Mouse (Mus musculus) thymus, postnatal 36 days (tissue): ENCODE measurements around the gene Mrgpre.
A peak's percentile ranks its signal among the peaks of the same experiment; 100 is the strongest.

Experiments used
- DNase-seq, 2 experiments: peaks; one replicate each; pipeline ENCODE4 v3.0.0; 2022; ENCODE audit warnings: mixed read lengths in 2 of 2

The Mrgpre gene

GRCm38 (mm10) chr7:143783996-143784829, at the start of gene Mrgpre:
Gene Mrgpre, minus strand, starts transcription at chr7:143784500.
- DNase-seq = peak; percentile 70 to 77

GRCm38 (mm10) chr7:143833581-143834190, 49.4 kb upstream of the Mrgpre start:
- no peak for DNase-seq

GRCm38 (mm10) chr7:143832611-143833010, 48.3 kb upstream of the Mrgpre start:
- no peak for DNase-seq

GRCm38 (mm10) chr7:143832196-143832595, 47.9 kb upstream of the Mrgpre start:
- no peak for DNase-seq

GRCm38 (mm10) chr7:143830399-143830798, 46.1 kb upstream of the Mrgpre start:
- no peak for DNase-seq

GRCm38 (mm10) chr7:143829504-143830331, 45.4 kb upstream of the Mrgpre start:
- DNase-seq = peak; percentile 92 to 97

- no peak for DNase-seq
These were observed 42.7 kb upstream of the Mrgpre start for GRCm38 (mm10) chr7:143826985-143827384.

- DNase-seq = no peak
These were observed 38.9 kb upstream of the Mrgpre start for GRCm38 (mm10) chr7:143823266-143823605.

GRCm38 (mm10) chr7:143822375-143823265, 38.3 kb upstream of the Mrgpre start, which contains the start of the genes Nadsyn1 and Dhcr7:
Gene Nadsyn1, minus strand, starts transcription at chr7:143822849.
Gene Dhcr7, plus strand, starts transcription at chr7:143823145.
- peak; percentile 99 for DNase-seq

GRCm38 (mm10) chr7:143821241-143821640, 36.9 kb upstream of the Mrgpre start:
- no peak for DNase-seq

GRCm38 (mm10) chr7:143819201-143819600, 34.9 kb upstream of the Mrgpre start:
- no peak for DNase-seq

GRCm38 (mm10) chr7:143808909-143809308, 24.6 kb upstream of the Mrgpre start:
- DNase-seq = peak; percentile 60 to 61

GRCm38 (mm10) chr7:143805199-143805624, 20.9 kb upstream of the Mrgpre start:
- DNase-seq = no peak

- no peak for DNase-seq
These were observed 17.1 kb upstream of the Mrgpre start for GRCm38 (mm10) chr7:143801195-143802065.

GRCm38 (mm10) chr7:143800770-143801169, 16.5 kb upstream of the Mrgpre start:
- DNase-seq = no peak

- DNase-seq = no peak
These were observed 14.5 kb upstream of the Mrgpre start for GRCm38 (mm10) chr7:143798783-143799182.

GRCm38 (mm10) chr7:143793121-143793520, 8.8 kb upstream of the Mrgpre start:
- DNase-seq = peak; percentile 54 to 61

GRCm38 (mm10) chr7:143792336-143792985, 8.2 kb upstream of the Mrgpre start:
- no peak for DNase-seq

GRCm38 (mm10) chr7:143783378-143783995, 813 bp downstream of the Mrgpre start:
- DNase-seq = peak in 1 of 2 experiments; percentile 24

- DNase-seq = no peak
These were observed 6.9 kb downstream of the Mrgpre start for GRCm38 (mm10) chr7:143777375-143777774.
